Mouse (Mus musculus) gastrocnemius, postnatal 25 days (tissue): ENCODE results near the gene Rnf214. TPM values are rescaled to one million over a fixed set of nuclear protein-coding genes. Genes with fewer than 3 reads are reported as not detected.

ENCODE experiments used
- DNase-seq: peaks from one replicate; pipeline ENCODE4 v3.0.0; 2022
- long read RNA-seq, 2 experiments: library from polyadenylated mRNA; stranded (forward); transcript quantifications; one replicate each; pipeline ENCODE4 v2.0.0; 2021
- total RNA-seq, 2 experiments: library from RNA; stranded (reverse); gene quantifications; 1 replicate in 1 of 2; 2 replicates in 1 of 2; pipeline ENCODE4 v1.2.3; 2021

The Rnf214 gene
- 10 to 100 TPM; 20.6 to 22.7 TPM for total RNA-seq
- long read RNA-seq, experiment 1, partial matches to known transcripts = 2 of 13 reads
- long read RNA-seq, experiment 1, other reads (novel, unspliced or antisense) = 6 of 13 reads
- long read RNA-seq, experiment 2, partial matches to known transcripts = 4 of 11 reads
- long read RNA-seq, experiment 2, other reads (novel, unspliced or antisense) = 3 of 11 reads

DNA sequence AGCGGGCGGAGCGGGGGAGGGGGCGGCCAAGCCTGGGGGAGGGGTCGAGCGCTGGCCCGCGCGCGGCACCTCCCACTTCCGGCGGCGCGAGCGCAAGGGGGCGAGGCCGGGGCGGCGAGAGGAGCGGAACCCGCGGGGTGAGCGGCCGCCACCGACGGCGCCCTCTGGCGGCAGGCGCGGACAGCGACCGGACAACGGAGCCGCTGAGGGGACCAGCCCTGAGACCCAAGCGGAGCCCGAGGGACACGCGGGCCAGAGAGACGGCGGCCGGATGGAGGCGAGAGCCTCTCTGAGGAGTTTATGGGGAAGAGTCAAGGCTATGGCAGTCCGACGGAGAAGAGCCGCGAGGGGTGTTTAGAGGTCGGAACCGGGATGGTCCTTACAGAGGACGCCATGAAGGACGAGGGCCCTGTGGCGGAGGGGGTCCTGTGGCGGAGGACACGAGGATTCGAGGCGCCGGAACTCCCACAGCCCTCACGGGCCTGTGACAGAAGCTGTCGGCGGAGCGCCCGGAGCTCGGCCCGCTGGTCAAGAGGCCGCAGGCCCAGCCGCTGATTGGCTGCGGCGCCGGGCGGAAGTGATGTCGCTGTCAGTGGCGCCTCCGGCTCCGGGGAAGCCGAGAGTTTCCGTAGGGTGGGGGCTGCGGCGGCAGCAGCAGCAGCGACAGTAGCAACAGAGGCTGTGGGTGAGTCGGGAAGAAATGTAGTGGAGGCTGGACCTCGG lies at the start of gene Rnf214, which contains the start of gene Pcsk7:
TSS of gene Rnf214 (minus strand) at position 557 of the 723 bp plus-strand sequence.
TSS of gene Pcsk7 (plus strand) at position 143 of the 723 bp plus-strand sequence.
- peak; percentile 92 for DNase-seq

GRCm38 (mm10) chr9:45955107-45955963 lies 48.6 kb upstream of the Rnf214 start, which contains the start of gene Sidt2:
Sidt2 (minus strand) TSS chr9:45955258.
- peak; percentile 88 for DNase-seq

DNA sequence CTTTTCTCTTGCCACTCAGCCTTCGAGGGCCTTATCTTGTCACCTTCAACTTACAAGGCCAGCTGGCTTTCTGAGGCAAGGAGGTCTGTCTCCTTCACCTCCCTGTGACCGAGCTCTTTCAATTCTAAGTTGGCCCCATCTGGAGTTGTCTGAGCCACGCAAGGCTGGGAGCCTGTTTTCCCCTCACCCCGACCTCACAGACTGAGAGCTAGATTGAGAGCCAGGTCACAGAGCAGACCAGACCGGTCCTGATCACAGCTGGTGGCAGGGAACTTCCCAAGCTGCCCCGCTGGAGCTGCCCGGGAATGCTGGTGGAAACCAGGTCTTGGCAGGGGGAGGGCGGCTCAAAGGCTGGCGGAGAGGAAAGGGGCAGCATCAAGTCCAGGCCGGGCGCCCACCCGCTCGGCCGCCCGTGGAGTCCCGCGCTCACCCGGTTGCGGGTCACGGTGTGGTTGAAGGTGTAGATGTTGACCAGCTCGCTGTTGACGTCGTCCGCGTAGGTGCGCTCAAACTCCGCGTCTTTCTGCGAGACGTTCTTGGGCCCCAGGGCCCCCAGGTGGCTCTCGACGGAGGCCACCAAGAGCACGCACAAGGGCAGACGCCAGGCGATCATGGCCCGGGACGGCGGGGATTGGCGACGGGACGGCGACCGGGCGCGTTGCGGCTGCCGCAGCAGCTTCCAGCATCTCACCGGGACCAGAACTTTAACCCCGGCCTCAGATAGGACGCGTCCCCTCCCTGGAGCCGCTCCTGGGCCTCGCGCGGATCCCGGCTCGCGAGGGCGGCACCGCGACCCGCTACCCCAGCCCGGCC lies 47.8 kb upstream of the Rnf214 start:
- DNase-seq = peak; percentile 48

DNA sequence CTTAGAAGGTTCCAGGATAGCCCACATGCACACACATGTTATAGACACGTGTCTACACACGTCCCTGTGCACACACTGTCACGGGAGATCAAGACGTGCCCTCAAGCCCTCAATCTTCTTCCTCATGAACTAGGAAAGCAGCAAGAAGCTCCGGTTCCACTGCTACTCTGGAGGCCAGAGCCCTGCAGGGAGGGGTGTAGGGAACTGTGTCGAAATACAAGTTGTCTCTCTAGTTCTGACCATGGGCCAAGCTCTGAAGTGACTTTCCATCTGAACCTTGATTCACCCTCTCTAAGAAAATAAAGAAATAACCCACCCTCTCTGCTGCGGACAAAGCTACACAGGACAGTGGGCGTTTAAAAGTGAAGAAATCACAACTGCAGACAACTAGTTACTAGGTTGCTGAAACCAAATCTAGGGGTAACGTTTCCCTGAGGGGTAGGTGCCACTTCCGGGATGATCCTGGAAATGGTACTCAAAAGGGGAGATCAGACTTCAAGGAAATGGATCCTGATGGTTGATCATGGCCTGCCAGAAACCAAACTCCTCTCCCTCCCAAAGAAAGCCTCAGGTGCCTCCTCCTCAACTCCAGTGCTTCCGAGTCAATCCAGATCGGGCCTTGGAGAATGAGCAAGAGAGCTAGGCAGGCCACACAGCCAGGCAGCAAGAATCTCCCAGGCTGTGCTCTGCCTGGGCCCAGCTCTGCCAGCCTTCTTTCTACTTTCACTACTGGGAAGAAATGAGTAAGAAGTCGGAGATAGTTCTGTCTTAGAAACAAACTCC lies 47.0 kb upstream of the Rnf214 start:
- DNase-seq = peak; percentile 9

- no peak for DNase-seq
Observed at GRCm38 (mm10) chr9:45952890-45953289, 46.2 kb upstream of the Rnf214 start.

DNA sequence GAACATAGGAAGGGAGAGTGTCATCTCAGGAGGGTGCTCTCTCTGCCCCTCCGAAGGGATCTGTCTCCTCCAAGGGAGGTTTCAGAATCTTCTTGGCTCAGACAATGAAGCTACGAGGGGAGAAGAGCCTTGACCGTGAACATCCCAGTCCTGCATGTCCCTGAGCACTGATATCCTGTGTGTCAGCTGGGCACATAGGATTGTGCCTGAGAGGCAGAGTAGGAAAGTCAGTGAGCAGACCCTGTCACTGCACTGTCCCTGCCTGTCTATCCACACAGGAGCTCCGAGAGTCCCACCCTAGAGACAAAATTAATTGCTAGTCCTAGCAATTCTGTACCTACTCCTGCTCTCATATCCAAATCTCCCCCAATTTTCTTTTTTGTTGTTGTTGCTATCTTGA lies 45.3 kb upstream of the Rnf214 start:
- no peak for DNase-seq

GRCm38 (mm10) chr9:45946872-45947183 lies 40.1 kb upstream of the Rnf214 start:
- no peak for DNase-seq

- DNase-seq = peak; percentile 4
Observed at GRCm38 (mm10) chr9:45946182-45946871, 39.6 kb upstream of the Rnf214 start.

GRCm38 (mm10) chr9:45945721-45946120 lies 39.0 kb upstream of the Rnf214 start:
- DNase-seq = peak; percentile 5

DNA sequence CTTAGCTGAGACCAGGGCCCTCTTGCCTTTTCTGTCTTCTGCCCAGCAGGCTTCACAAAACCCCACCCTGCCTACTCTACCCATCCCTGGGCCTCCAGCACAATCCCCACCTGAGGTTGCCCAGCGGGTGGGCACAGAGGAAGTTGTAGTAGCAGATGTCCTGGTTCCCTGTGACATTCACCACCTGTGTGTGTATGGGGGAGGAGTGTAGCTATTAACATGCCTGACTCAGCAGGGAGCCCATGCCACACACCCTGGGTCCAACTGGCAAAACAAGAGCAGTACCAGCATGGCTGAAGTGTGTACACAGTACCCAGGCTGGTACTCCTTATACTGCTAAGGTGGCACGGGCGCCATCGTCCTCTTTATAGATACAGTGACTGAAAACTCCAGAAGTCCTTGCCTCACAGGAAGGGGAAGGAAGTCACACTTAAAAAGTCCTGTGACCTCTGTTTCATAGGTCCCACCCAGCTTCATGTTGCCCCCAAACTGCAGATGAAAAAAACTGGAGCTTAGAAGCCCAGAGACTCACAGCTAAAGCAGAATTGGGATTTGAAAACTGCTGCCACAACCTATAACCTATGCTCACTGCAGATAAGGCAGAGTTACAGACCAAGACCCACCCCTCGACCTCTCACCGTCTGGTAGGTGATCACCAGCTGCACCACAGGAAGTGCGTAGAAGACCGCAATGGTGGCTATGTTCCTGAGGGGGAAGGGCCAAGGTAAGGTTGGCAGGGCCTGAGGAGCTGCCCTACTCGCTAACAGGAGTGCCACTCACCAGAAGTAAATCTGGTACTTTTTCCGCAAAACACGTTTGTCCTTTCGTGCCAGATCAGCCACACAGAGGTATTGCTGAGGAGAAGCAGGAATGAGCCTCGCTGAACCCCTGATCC lies 38.0 kb upstream of the Rnf214 start:
- no peak for DNase-seq

- DNase-seq = no peak
Observed at GRCm38 (mm10) chr9:45943628-45944505, 37.2 kb upstream of the Rnf214 start.

GRCm38 (mm10) chr9:45942916-45943315 lies 36.2 kb upstream of the Rnf214 start:
- no peak for DNase-seq

GRCm38 (mm10) chr9:45942464-45942863 lies 35.8 kb upstream of the Rnf214 start:
- no peak for DNase-seq

GRCm38 (mm10) chr9:45941329-45941888 lies 34.7 kb upstream of the Rnf214 start:
- DNase-seq = no peak

DNA sequence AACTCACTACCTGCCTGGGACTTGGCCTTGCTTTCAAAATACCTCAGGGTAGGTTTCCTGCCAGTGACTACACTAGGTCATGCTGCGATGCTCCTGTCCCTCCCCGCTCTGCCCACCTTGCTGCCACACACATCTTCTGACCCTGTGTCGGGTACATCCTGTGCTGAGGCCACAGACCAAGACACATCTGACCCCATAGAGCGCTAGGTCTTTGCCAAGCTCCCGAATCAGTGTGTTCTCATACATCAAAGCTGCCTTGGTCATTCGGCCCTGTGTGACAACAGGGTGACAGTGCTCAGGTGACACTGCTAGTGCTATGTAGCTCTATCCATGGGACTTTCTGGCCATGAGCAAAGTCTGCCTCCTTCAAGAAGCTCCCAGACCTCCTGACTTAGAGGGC lies 33.1 kb upstream of the Rnf214 start:
- DNase-seq = no peak

DNA sequence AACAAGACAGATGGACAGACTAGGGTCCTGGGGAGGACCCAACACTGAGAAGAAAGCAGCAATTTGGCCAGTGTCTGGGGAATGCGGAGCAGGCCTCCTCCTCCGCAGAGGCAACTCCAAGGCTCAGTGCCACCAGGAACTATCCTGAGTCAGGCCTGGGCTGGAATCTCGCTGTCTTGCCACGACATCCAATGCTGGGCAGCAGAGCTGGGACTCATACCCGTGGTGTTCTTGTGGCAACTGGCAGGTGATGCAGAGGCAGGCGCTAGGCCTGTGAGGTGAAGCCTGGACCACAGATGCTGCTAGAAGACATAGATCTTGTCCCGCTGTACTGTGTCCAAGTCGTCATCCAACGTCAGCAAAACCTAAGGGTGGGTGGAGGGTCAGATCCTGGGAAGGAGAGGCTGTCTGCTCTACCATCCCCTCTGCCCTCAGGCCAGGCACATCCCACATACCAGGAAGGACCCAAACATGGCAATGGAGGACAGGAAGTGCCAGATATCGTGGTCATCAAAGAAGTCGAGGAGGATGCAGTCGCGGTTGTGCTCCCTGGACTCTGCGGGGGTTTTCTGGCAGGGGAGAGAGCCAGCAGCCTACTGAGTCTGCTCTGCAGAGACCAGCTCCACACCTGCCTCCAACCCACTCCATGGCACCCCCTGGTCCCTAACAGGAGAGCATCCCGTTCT lies 32.4 kb upstream of the Rnf214 start:
- no peak for DNase-seq

GRCm38 (mm10) chr9:45938088-45938487 lies 31.4 kb upstream of the Rnf214 start:
- DNase-seq = no peak

- DNase-seq = peak; percentile 52
Observed at GRCm38 (mm10) chr9:45936883-45937282, 30.2 kb upstream of the Rnf214 start.
